Mouse (Mus musculus): Measurements from ENCODE around the gene Ltbp3. TPM values are rescaled to one million over a fixed set of nuclear protein-coding genes. Genes with fewer than 3 reads are reported as not detected.

The Ltbp3 gene
- polyA plus RNA-seq (2015; fragmentation: Nextera tagmentation; extraction: Ambion mirVana), result 7.1 and 9.5 TPM in 2 replicates

DNA sequence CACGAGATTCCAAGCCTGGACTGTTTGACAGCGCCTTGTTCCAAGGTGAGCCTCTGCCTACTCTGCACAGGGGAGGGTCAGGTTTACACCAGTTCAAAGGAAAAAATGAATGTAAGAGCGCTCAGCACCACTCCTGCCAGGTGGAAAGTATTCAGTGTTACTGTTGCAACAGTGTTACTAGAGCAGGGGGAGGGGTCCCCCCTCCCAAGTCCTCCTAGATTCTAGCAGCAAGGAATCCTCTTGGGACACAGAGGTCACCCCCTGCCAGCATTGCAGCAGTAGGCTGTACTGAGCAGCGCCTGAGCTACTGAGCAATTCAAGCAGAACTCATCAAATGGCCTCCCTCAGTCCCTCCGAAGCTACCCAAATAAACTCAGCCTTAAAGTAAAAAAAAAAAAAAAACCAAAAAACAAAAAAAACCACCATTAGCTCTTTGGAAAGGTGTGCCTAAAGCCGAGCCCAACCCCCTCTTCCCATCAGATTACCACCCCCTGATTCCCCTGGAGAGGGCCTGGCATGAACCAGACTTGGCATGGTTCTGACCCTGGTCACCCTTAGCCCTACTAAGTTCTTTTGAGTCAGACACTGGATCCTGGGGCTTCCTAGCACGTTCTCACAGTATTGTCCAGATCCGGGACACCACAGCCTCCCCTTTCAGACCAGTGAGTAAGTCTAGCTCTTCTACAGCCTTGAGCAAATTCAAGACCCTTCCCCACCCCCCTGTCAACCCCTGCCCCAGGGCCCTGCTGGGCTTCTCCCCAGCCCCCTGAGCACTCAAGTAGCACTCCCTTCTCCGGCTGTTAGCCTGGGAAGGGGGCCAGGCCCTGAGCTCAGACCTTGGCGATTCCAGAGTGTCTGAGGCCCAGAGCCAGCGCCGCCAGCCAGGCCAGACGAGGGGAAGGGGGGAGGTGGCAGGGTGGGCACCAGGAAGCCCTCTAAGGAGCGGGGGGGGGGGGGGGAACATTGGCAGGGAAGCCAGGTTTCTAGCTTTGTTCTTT is at the start of gene Ltbp3:
Gene Ltbp3 (plus strand): TSS at position 585 of the 998 bp plus-strand sequence.
- Histone ChIP-seq H3K4me2 (replicated peaks) (peak within 1 kb of the TSS; percentile 94), H3K9ac (replicated peaks) (peak within 1 kb of the TSS; percentile 90), H3K27me3 (peaks cover 74% of the 10 kb centered on the region), H3K4me1 (replicated peaks) (peaks cover 33% of the 10 kb centered on the region), H3K36me3 (no peaks in the 10 kb centered on the region), H3K9me3 (no peaks in the 10 kb centered on the region), H3K4me3 (replicated peaks) (peak within 1 kb of the TSS; percentile 57), H3K27ac (peak within 1 kb of the TSS; percentile 80)
- 16% methylated on average over 13 of the region's 14 CpGs for WGBS
- ATAC-seq, result peak; percentile 55; the same call in 1 of the 2 replicates

- no peaks in the 10 kb centered on the region for H3K9me3 ChIP-seq
- WGBS, result 87% methylated on average over 5 of the region's 5 CpGs
- H3K4me3 ChIP-seq (replicated peaks), result peak overlapping the region; percentile 97; the same call in 1 of the 2 replicates
- peak overlapping the region; percentile 100 for H3K4me2 ChIP-seq (replicated peaks)
- H3K4me1 ChIP-seq (replicated peaks), result peaks cover 66% of the 10 kb centered on the region
- peaks cover 45% of the 10 kb centered on the region for H3K36me3 ChIP-seq
- peaks cover 10% of the 10 kb centered on the region for H3K27me3 ChIP-seq
- no peak for ATAC-seq
- peak overlapping the region; percentile 92 for H3K9ac ChIP-seq (replicated peaks)
- no peak overlapping the region for H3K27ac ChIP-seq
Measured at GRCm38 (mm10) chr19:5691601-5692000, 49.1 kb upstream of the Ltbp3 start.

DNA sequence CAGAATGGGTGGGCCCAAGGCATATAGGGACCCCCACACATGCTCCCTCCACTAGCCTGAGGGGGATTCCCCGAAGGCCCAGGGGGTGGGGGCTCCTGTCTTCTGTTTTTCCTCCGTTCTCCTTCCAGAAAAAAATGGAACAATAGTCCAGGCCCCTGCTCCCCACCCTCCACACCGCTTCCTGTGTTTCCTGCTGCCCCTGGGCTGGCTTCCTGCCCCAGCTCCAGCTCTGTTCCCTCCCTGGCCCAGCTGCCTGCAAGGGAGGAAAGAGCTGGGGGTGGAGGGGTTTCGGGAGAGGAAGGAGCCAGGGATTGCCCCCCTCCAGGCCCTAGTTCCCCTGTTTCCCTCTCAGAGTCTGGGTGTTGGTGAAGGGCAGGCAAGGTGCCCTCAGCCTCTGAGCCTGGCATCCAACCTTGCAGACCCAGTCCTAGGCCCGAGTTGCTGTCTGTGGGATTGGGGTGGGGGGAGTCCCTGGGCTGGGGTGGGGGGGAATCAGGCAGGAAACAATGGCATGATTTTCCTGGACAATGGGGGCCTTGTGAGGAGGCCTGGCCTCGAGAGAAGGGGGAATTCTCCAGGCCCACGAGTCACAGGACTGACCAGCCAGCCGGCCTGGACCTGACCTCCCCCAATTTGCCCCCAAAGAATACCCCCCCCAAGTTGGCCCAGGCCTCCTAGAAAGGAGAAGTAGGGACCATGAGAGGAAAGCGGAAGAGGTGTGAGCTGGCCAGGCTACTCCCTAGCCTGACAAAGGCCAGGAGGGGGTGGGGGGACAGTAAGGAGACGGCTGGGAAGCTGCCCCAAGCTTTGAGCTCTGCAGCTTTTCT is 48.4 kb upstream of the Ltbp3 start:
- H3K4me3 ChIP-seq (replicated peaks), result peak overlapping the region; percentile 8; the same call in 1 of the 2 replicates

DNA sequence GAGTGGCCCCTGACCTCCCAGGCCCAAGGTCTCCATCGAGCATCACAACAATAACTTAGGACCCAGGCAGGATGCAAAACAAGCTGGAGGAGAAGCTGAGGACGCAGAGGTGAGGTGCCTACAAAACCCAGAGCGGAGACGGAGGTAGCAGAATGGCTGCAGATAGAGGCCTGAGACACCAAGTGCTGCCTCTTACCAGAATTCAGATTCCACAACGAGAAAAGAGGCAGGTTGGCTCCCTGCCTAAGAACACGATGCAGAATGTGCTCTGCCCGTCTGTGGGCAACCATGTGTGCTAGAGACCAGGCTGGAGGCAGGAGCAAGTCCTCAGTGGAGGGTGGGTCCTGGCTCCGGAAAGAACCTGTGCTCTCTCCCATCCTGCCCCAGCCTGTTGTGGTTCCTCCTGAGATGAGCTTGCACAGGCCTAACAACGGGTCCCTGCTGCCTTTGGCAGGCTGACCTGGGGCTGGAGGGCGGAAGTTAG is 47.7 kb upstream of the Ltbp3 start:
- Histone ChIP-seq H3K4me2 (replicated peaks) (peak overlapping the region; percentile 100), H3K36me3 (peaks cover 52% of the 10 kb centered on the region), H3K9ac (replicated peaks) (peak overlapping the region; percentile 92), H3K4me1 (replicated peaks) (peaks cover 55% of the 10 kb centered on the region), H3K27me3 (peaks cover 10% of the 10 kb centered on the region), H3K9me3 (no peaks in the 10 kb centered on the region), H3K27ac (no peak overlapping the region), H3K4me3 (replicated peaks) (0 out of 2 replicates have a peak overlapping the region, but pooled peaks have one; percentile 6)
- no peak for ATAC-seq
- WGBS, result 79% methylated on average over 10 of the region's 10 CpGs

More for the DNA sequence above, 48.4 kb upstream of the Ltbp3 start:
- Histone ChIP-seq H3K9me3 (no peaks in the 10 kb centered on the region), H3K9ac (replicated peaks) (peak overlapping the region; percentile 92), H3K4me1 (replicated peaks) (peaks cover 62% of the 10 kb centered on the region), H3K27me3 (peaks cover 10% of the 10 kb centered on the region), H3K27ac (0 out of 2 replicates have a peak overlapping the region, but pooled peaks have one; percentile 30), H3K4me2 (replicated peaks) (peak overlapping the region; percentile 100), H3K36me3 (peaks cover 46% of the 10 kb centered on the region)
- ATAC-seq, result no peak
- WGBS, result 75% methylated on average over 10 of the region's 10 CpGs

DNA sequence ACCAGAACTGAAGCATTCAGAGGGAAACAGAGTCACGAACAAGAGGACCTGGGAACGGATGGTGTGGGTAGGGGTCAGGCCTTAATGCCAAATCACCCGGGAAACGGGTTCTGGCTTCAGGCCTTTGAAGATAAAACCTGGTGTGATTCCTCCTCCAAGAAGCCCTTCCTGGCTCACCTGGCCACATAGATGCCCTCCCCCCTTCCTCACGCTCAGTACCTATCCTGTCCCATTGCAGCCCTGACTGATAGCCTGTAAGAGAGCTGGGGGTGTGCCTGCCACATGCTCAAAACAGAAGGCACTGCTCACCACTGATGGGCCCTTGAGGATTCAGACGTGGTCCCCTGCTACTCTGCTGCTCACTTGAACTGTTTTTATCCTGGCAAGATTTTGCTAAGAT is 46.9 kb upstream of the Ltbp3 start:
- no peak for ATAC-seq
- WGBS, result 87% methylated on average over 6 of the region's 6 CpGs
- H3K4me2 ChIP-seq (replicated peaks), result no peak overlapping the region
- H3K27me3 ChIP-seq, result peaks cover 10% of the 10 kb centered on the region
- no peak overlapping the region for H3K27ac ChIP-seq
- H3K36me3 ChIP-seq, result peaks cover 60% of the 10 kb centered on the region
- no peaks in the 10 kb centered on the region for H3K9me3 ChIP-seq
- 0 out of 2 replicates have a peak overlapping the region, but pooled peaks have one; percentile 0 for H3K9ac ChIP-seq (replicated peaks)
- no peak overlapping the region for H3K4me3 ChIP-seq (replicated peaks)
- peaks cover 53% of the 10 kb centered on the region for H3K4me1 ChIP-seq (replicated peaks)

GRCm38 (mm10) chr19:5695849-5696462 is 44.7 kb upstream of the Ltbp3 start:
- Histone ChIP-seq H3K9me3 (no peaks in the 10 kb centered on the region), H3K36me3 (peaks cover 75% of the 10 kb centered on the region), H3K9ac (replicated peaks) (peak overlapping the region; percentile 63), H3K4me1 (replicated peaks) (peaks cover 36% of the 10 kb centered on the region), H3K4me3 (replicated peaks) (peak overlapping the region; percentile 37), H3K27ac (no peak overlapping the region), H3K27me3 (peaks cover 10% of the 10 kb centered on the region), H3K4me2 (replicated peaks) (peak overlapping the region; percentile 59)
- ATAC-seq, result peak; percentile 62
- WGBS, result 7% methylated on average over 41 of the region's 41 CpGs

- H3K9ac ChIP-seq (replicated peaks), result no peak within 1 kb of the TSS
- 0 out of 2 replicates have a peak, but pooled peaks have one; percentile 28 for ATAC-seq
- 79% methylated on average over 17 of the region's 17 CpGs for WGBS
- H3K4me2 ChIP-seq (replicated peaks), result no peak within 1 kb of the TSS
- H3K9me3 ChIP-seq, result no peaks in the 10 kb centered on the region
- H3K4me3 ChIP-seq (replicated peaks), result no peak within 1 kb of the TSS
- H3K36me3 ChIP-seq, result peaks cover 78% of the 10 kb centered on the region
- H3K27me3 ChIP-seq, result no peaks in the 10 kb centered on the region
- H3K27ac ChIP-seq, result no peak within 1 kb of the TSS
- H3K4me1 ChIP-seq (replicated peaks), result no peaks in the 10 kb centered on the region
Measured at GRCm38 (mm10) chr19:5704163-5704800, 36.4 kb upstream of the Ltbp3 start, which contains the start of gene Kcnk7. Kcnk7 (plus strand) TSS chr19:5704367.

DNA sequence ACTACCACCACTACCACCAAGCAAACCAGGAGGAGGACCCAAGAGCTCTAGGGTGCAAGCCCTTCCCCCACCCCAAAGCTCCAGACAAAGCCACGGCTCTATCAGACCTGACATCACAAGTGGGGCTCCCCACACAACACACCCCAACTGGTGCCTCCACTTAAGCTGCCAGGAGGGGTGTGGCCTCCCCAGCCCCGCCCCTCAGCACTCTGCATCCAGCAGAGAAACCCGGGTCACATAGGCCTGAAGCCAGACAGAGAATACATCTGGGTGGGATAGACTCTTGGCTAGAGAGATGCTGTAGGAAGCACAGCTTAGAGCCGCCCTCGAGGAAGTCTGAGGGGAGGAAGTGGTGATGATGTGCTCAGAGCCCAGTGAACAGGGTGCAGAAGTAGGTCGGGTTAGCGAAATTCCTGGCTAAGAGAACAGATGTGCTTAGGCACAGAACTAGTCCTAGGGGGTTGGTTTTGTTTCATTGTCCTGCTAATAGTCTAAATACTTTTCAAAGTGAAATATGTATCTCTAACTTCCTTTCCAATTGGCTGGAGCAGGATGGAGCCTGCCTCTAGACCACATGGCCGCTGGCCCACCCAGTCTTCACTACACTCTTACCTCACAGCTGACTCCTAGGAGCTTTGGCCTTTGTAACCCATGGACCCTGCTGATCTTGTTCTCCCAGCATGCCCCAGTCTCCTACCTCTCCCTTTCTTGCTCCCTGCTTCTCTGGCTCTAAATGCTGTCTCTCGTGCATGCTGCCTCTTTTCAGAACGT is 35.7 kb upstream of the Ltbp3 start:
- Histone ChIP-seq H3K36me3 (peaks cover 77% of the 10 kb centered on the region), H3K4me2 (replicated peaks) (no peak overlapping the region), H3K9me3 (no peaks in the 10 kb centered on the region), H3K27ac (no peak overlapping the region), H3K4me3 (replicated peaks) (no peak overlapping the region), H3K4me1 (replicated peaks) (no peaks in the 10 kb centered on the region), H3K9ac (replicated peaks) (0 out of 2 replicates have a peak overlapping the region, but pooled peaks have one; percentile 0), H3K27me3 (no peaks in the 10 kb centered on the region)
- no peak for ATAC-seq
- WGBS, result 45% methylated on average over 10 of the region's 10 CpGs

DNA sequence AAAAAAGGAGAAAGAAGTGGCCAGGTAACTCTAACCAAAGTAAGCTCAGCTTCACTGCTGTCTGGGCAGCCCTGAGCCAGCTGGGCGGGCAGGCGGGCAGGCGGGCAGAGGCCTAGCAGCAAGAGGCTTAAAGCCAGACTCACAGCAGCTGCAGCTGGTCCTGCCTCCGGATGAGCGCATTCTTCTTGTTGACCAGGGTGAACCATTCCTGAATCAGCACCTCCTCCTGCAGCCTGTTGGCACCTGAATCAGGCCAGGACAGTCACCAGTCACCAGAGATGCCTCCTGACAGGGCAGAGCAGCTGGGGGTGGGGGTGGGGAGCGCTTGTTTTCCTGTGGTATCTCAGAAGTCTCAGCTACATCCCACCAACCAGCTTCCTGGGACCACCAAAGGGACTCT is 30.6 kb upstream of the Ltbp3 start:
- WGBS, result 93% methylated on average over 6 of the region's 6 CpGs

DNA sequence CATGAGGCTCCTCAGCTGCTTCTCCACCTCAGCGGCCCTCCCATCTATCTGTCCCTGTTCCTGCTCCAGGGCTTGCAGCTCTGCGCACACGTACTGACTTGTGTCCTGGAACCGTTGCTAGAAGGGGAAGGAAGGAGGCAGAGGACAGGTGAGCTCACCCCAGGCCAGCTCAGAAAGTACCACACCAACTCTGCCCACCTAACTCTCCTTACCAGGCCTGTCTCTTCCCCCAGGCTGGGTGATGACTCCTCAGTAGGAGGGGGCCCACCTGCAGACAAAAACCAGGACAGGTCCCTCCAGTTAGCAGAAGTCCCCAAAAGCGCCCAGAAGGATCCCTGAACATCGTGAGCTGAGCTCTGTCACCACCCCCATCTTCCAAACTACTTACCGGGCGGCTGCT is 30.1 kb upstream of the Ltbp3 start:
- no peaks in the 10 kb centered on the region for H3K9me3 ChIP-seq
- 76% methylated on average over 8 of the region's 8 CpGs for WGBS
- H3K36me3 ChIP-seq, result peaks cover 72% of the 10 kb centered on the region

More for the DNA sequence above, 30.6 kb upstream of the Ltbp3 start:
- Histone ChIP-seq H3K9ac (replicated peaks) (no peak overlapping the region), H3K36me3 (peaks cover 72% of the 10 kb centered on the region), H3K27me3 (no peaks in the 10 kb centered on the region), H3K9me3 (no peaks in the 10 kb centered on the region), H3K27ac (no peak overlapping the region), H3K4me3 (replicated peaks) (no peak overlapping the region), H3K4me2 (replicated peaks) (no peak overlapping the region), H3K4me1 (replicated peaks) (peaks cover 6% of the 10 kb centered on the region; the same call in 1 of the 2 replicates)
- ATAC-seq, result no peak

More for the DNA sequence above, 30.1 kb upstream of the Ltbp3 start:
- H3K4me1 ChIP-seq (replicated peaks), result peaks cover 10% of the 10 kb centered on the region
- no peak overlapping the region for H3K9ac ChIP-seq (replicated peaks)
- H3K4me3 ChIP-seq (replicated peaks), result no peak overlapping the region
- H3K4me2 ChIP-seq (replicated peaks), result no peak overlapping the region
- ATAC-seq, result no peak
- H3K27me3 ChIP-seq, result no peaks in the 10 kb centered on the region
- no peak overlapping the region for H3K27ac ChIP-seq
